ENCODE assay signal across 30 mouse cellular contexts in genomic region chr4:144299414-144299813, GRCm38 (mm10). TPM values are rescaled to one million over a fixed set of nuclear protein-coding genes. Genes with fewer than 3 reads are reported as not detected.
DNase-seq lines count a peak whose midpoint lies in the region; ATAC-seq and TF ChIP-seq lines count a peak whose summit lies in the region.
"Not testable (repeated sequence)": the region's sequence is repeated elsewhere in the genome, so short reads cannot be mapped to it uniquely, and the experiment has no call there.
"Had no signal": no experiment of that assay in that cellular context is flagged by ENCODE, and none has a peak within 500 bp of the region (broad histone marks: within the 10 kb centered on the region; RNA-seq: fewer than 3 reads in every experiment).

No protein-coding gene starts in this region.

- not testable (repeated sequence) for H3K27ac ChIP-seq in heart, adult 2 months; stomach, postnatal 0 days (replicated peaks)

- peak; percentile 10 for DNase-seq in adrenal gland, postnatal 14 days
- not testable (repeated sequence) for DNase-seq in heart, adult 2 months; stomach, postnatal 0 days (ENCODE audit: low spot score)
- DNase-seq in kidney, adult 8-10 months, result peak; percentile 7 to 19
- peak; percentile 6 for DNase-seq in kidney, postnatal 10 days
- DNase-seq in lung, postnatal 10 days, result peak; percentile 2

- H3K27me3 ChIP-seq in E14TG2a.4 (ENCODE audit: insufficient read depth, low read length); heart, adult 2 months (ENCODE audit: control insufficient read depth, insufficient read depth, low read length); stomach, postnatal 0 days (ENCODE audit: control insufficient read depth, insufficient read depth, low read length): not testable (repeated sequence)

- peak; percentile 21 for TF ChIP-seq CTCF in E14TG2a.4 (conservative IDR thresholded peaks at IDR 0.05; ENCODE audit: low read length)
- TF ChIP-seq CTCF in heart, adult 2 months (IDR thresholded peaks at IDR 0.05), result 0 out of 2 replicates have a peak, but pooled peaks have one; percentile 20
- peak; percentile 25; the same call in 1 of the 2 replicates for TF ChIP-seq CTCF in stomach, postnatal 0 days (IDR thresholded peaks at IDR 0.05; ENCODE audit: low read depth)

- not testable (repeated sequence) for H3K36me3 ChIP-seq in E14TG2a.4 (ENCODE audit: insufficient read depth, low read length); heart, adult 2 months (ENCODE audit: control insufficient read depth, insufficient read depth, low read length); stomach, postnatal 0 days (ENCODE audit: control insufficient read depth, insufficient read depth, low read length)

- not testable (repeated sequence) for H3K79me2 ChIP-seq in heart, adult 2 months (replicated peaks; ENCODE audit: control insufficient read depth, insufficient read depth, low read length)

- intact Hi-C loops in heart, adult 2 months (cut with DNase I), result not testable (repeated sequence)

- not testable (repeated sequence) for TF ChIP-seq POLR2A in heart, adult 2 months (IDR thresholded peaks at IDR 0.05; ENCODE audit: insufficient read depth, low read depth, low read length)

- not testable (repeated sequence) for H3K4me3 ChIP-seq in E14TG2a.4 (replicated peaks; ENCODE audit: low read length); heart, adult 2 months; stomach, postnatal 0 days (ENCODE audit: low read depth, low read length)

- not testable (repeated sequence) for H3K4me1 ChIP-seq in E14TG2a.4 (replicated peaks; ENCODE audit: low read depth, low read length); heart, adult 2 months (ENCODE audit: control insufficient read depth, insufficient read depth, low read length); stomach, postnatal 0 days (replicated peaks; ENCODE audit: control insufficient read depth, insufficient read depth)

- not testable (repeated sequence) for TF ChIP-seq EP300 in heart, adult 2 months (IDR thresholded peaks at IDR 0.05; ENCODE audit: insufficient read depth, low read depth, low read length); stomach, postnatal 0 days (optimal IDR thresholded peaks at IDR 0.05)

- H3K4me2 ChIP-seq in stomach, postnatal 0 days (replicated peaks; ENCODE audit: low read depth), result not testable (repeated sequence)

- WGBS in heart, adult 2 months, result 31% methylated on average over 1 of the region's 1 CpGs
- WGBS in stomach, postnatal 0 days, result 45% methylated on average over 1 of the region's 1 CpGs

- not testable (repeated sequence) for ATAC-seq in stomach, postnatal 0 days (ENCODE audit: low FRiP score, low TSS enrichment)

- not testable (repeated sequence) for H3K9me3 ChIP-seq in E14TG2a.4 (ENCODE audit: low read length); stomach, postnatal 0 days (ENCODE audit: control insufficient read depth, low read length)

- H3K9ac ChIP-seq in heart, adult 2 months (ENCODE audit: low read depth, low read length); stomach, postnatal 0 days (ENCODE audit: low read length): not testable (repeated sequence)

RNA-seq across cellular contexts. Expression of gene Pramel5, which starts 19.1 kb away (rescaled TPM):
- total RNA-seq in adrenal gland, postnatal 14 days (2021), result not detected in 2 replicates
- not detected for total RNA-seq in heart, adult 2 months (2021)
- not detected in 2 replicates for polyA plus RNA-seq in heart, adult 2 months (2012; rRNA removed)
- polyA plus RNA-seq in stomach, postnatal 0 days (2015; fragmentation: Nextera tagmentation; extraction: Ambion mirVana), result not detected in 2 replicates
- total RNA-seq: adrenal gland, adult 8-10 months; adrenal gland, postnatal 36 days; forebrain, postnatal 0 days; gastrocnemius, adult 2 months; gastrocnemius, postnatal 14 days; gastrocnemius, postnatal 4 days; heart, adult 18-20 months; heart, postnatal 14 days; heart, postnatal 4 days; hindbrain, postnatal 0 days had no signal
- polyA plus RNA-seq: embryonic facial prominence, embryonic 12.5 days; embryonic facial prominence, embryonic 15.5 days; forebrain, embryonic 11.5 days; forebrain, embryonic 14.5 days; forebrain, postnatal 0 days; frontal cortex, adult 2 months; G1E; heart, embryonic 10.5 days; heart, embryonic 13.5 days; heart, embryonic 16.5 days; hindbrain, embryonic 11.5 days; hindbrain, embryonic 14.5 days; hindbrain, postnatal 0 days; inflammation-experienced regulatory T-cells, adult 6 months; Patski had no signal

RNA-seq across cellular contexts. Expression of gene Gm13128, which starts 30.6 kb away (rescaled TPM):
- total RNA-seq in adrenal gland, postnatal 14 days (2021), result not detected in 2 replicates
- total RNA-seq in heart, adult 2 months (2021), result not detected
- not detected in 2 replicates for polyA plus RNA-seq in heart, adult 2 months (2012; rRNA removed)
- polyA plus RNA-seq in stomach, postnatal 0 days (2015; fragmentation: Nextera tagmentation; extraction: Ambion mirVana), result not detected in 2 replicates
- total RNA-seq: adrenal gland, adult 8-10 months; adrenal gland, postnatal 36 days; forebrain, postnatal 0 days; gastrocnemius, adult 2 months; gastrocnemius, postnatal 14 days; gastrocnemius, postnatal 4 days; heart, adult 18-20 months; heart, postnatal 14 days; heart, postnatal 4 days; hindbrain, postnatal 0 days had no signal
- polyA plus RNA-seq: embryonic facial prominence, embryonic 12.5 days; embryonic facial prominence, embryonic 15.5 days; forebrain, embryonic 11.5 days; forebrain, embryonic 14.5 days; forebrain, postnatal 0 days; frontal cortex, adult 2 months; G1E; heart, embryonic 10.5 days; heart, embryonic 13.5 days; heart, embryonic 16.5 days; hindbrain, embryonic 11.5 days; hindbrain, embryonic 14.5 days; hindbrain, postnatal 0 days; inflammation-experienced regulatory T-cells, adult 6 months; Patski had no signal

RNA-seq across cellular contexts. Expression of gene Gm13119, which starts 58.3 kb away (rescaled TPM):
- not detected in 2 replicates for total RNA-seq in adrenal gland, postnatal 14 days (2021)
- total RNA-seq in heart, adult 2 months (2021), result not detected
- not detected in 2 replicates for polyA plus RNA-seq in heart, adult 2 months (2012; rRNA removed)
- polyA plus RNA-seq in stomach, postnatal 0 days (2015; fragmentation: Nextera tagmentation; extraction: Ambion mirVana), result not detected in 2 replicates
- total RNA-seq: adrenal gland, adult 8-10 months; adrenal gland, postnatal 36 days; forebrain, postnatal 0 days; G1E; gastrocnemius, adult 2 months; gastrocnemius, postnatal 14 days; gastrocnemius, postnatal 4 days; heart, adult 18-20 months; heart, postnatal 14 days; heart, postnatal 4 days; hindbrain, postnatal 0 days had no signal
- polyA plus RNA-seq: embryonic facial prominence, embryonic 12.5 days; embryonic facial prominence, embryonic 15.5 days; forebrain, embryonic 11.5 days; forebrain, embryonic 14.5 days; forebrain, postnatal 0 days; frontal cortex, adult 2 months; G1E; heart, embryonic 10.5 days; heart, embryonic 13.5 days; heart, embryonic 16.5 days; hindbrain, embryonic 11.5 days; hindbrain, embryonic 14.5 days; hindbrain, postnatal 0 days; inflammation-experienced regulatory T-cells, adult 6 months had no signal
